Mouse (Mus musculus): Measurements from ENCODE around the gene Ssr1.

DNA sequence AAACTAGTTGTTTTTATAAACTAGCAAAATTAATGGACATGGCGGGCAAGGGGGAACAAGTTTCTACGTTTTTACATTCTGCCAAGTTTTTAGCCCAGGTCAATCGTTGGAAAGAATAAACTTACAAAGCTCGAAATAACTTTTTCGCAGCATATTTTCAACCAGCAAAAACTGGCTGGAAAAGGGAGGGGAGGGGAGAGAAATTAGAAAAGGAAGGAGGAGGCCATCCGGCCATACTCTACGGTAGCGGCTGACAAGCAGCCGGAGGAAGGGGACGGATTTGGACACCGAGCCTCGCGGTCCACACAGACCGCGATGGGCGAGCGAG is 677 bp downstream of the Ssr1 start:
- TF ChIP-seq CTCF (IDR thresholded peaks at IDR 0.05) (no peak), POLR2A (IDR thresholded peaks at IDR 0.05; ENCODE audit: insufficient read depth, low read depth, low read length) (no peak)

Measured in heart, adult 2 months (tissue).